Mouse (Mus musculus): ENCODE data around the gene Sec24d. TPM values are rescaled to one million over a fixed set of nuclear protein-coding genes. Genes with fewer than 3 reads are reported as not detected.

The Sec24d gene
- polyA plus RNA-seq, 1 experiment from 2014 or later = 21.7 TPM

GRCm38 (mm10) chr3:123298283-123298682 is 31.0 kb downstream of the Sec24d start:
- Histone ChIP-seq H3K4me1 (replicated peaks) (no peaks in the 10 kb centered on the region), H3K36me3 (replicated peaks) (peaks cover 32% of the 10 kb centered on the region), H3K9me3 (replicated peaks) (no peaks in the 10 kb centered on the region), H3K9ac (no peak overlapping the region), H3K4me2 (no peak overlapping the region), H3K4me3 (replicated peaks) (no peak overlapping the region), H3K27ac (replicated peaks) (no peak overlapping the region), H3K27me3 (no peaks in the 10 kb centered on the region)
- no peak for ATAC-seq (ENCODE audit: insufficient read depth)
- WGBS (ENCODE audit: insufficient replicate concordance) = 78% methylated on average over 9 of the region's 9 CpGs

GRCm38 (mm10) chr3:123301521-123301920 is 34.3 kb downstream of the Sec24d start:
- Histone ChIP-seq H3K36me3 (replicated peaks) (peaks cover 14% of the 10 kb centered on the region), H3K4me3 (replicated peaks) (no peak overlapping the region), H3K4me1 (replicated peaks) (no peaks in the 10 kb centered on the region), H3K27ac (replicated peaks) (no peak overlapping the region), H3K4me2 (no peak overlapping the region), H3K27me3 (no peaks in the 10 kb centered on the region), H3K9me3 (replicated peaks) (no peaks in the 10 kb centered on the region), H3K9ac (no peak overlapping the region)
- no peak for ATAC-seq (ENCODE audit: insufficient read depth)
- 69% methylated on average over 2 of the region's 2 CpGs for WGBS (ENCODE audit: insufficient replicate concordance)

- H3K27ac ChIP-seq (replicated peaks) = no peak overlapping the region
- H3K9ac ChIP-seq = no peak overlapping the region
- no peaks in the 10 kb centered on the region for H3K9me3 ChIP-seq (replicated peaks)
- no peaks in the 10 kb centered on the region for H3K4me1 ChIP-seq (replicated peaks)
- no peak overlapping the region for H3K4me2 ChIP-seq
- WGBS (ENCODE audit: insufficient replicate concordance) = 80% methylated on average over 15 of the region's 15 CpGs
- H3K4me3 ChIP-seq (replicated peaks) = no peak overlapping the region
- H3K27me3 ChIP-seq = no peaks in the 10 kb centered on the region
- peaks cover 12% of the 10 kb centered on the region for H3K36me3 ChIP-seq (replicated peaks)
- ATAC-seq (ENCODE audit: insufficient read depth) = no peak
These were observed 38.4 kb downstream of the Sec24d start for GRCm38 (mm10) chr3:123305611-123306010.

GRCm38 (mm10) chr3:123307446-123307845 is 40.2 kb downstream of the Sec24d start:
- Histone ChIP-seq H3K4me3 (replicated peaks) (no peak overlapping the region), H3K36me3 (replicated peaks) (0 out of 2 replicates have a peak, but pooled peaks cover 6% of the 10 kb centered on the region), H3K4me2 (no peak overlapping the region), H3K9ac (no peak overlapping the region), H3K27me3 (no peaks in the 10 kb centered on the region), H3K9me3 (replicated peaks) (no peaks in the 10 kb centered on the region), H3K27ac (replicated peaks) (no peak overlapping the region), H3K4me1 (replicated peaks) (no peaks in the 10 kb centered on the region)
- ATAC-seq (ENCODE audit: insufficient read depth) = no peak
- 72% methylated on average over 6 of the region's 6 CpGs for WGBS (ENCODE audit: insufficient replicate concordance)

GRCm38 (mm10) chr3:123309141-123309540 is 41.9 kb downstream of the Sec24d start:
- 53% methylated on average over 6 of the region's 6 CpGs for WGBS (ENCODE audit: insufficient replicate concordance)
- Histone ChIP-seq H3K27ac (replicated peaks) (no peak overlapping the region), H3K4me3 (replicated peaks) (no peak overlapping the region), H3K9ac (no peak overlapping the region), H3K36me3 (replicated peaks) (0 out of 2 replicates have a peak, but pooled peaks cover 3% of the 10 kb centered on the region), H3K9me3 (replicated peaks) (no peaks in the 10 kb centered on the region), H3K4me2 (no peak overlapping the region), H3K4me1 (replicated peaks) (no peaks in the 10 kb centered on the region), H3K27me3 (no peaks in the 10 kb centered on the region)
- ATAC-seq (ENCODE audit: insufficient read depth) = no peak

GRCm38 (mm10) chr3:123312477-123313062 is 45.3 kb downstream of the Sec24d start:
- no peak overlapping the region for H3K9ac ChIP-seq
- H3K4me2 ChIP-seq = no peak overlapping the region
- no peak for ATAC-seq (ENCODE audit: insufficient read depth)
- H3K27me3 ChIP-seq = no peaks in the 10 kb centered on the region
- H3K4me1 ChIP-seq (replicated peaks) = no peaks in the 10 kb centered on the region
- no peaks in the 10 kb centered on the region for H3K9me3 ChIP-seq (replicated peaks)
- H3K36me3 ChIP-seq (replicated peaks) = 0 out of 2 replicates have a peak, but pooled peaks cover 3% of the 10 kb centered on the region
- 69% methylated on average over 9 of the region's 9 CpGs for WGBS (ENCODE audit: insufficient replicate concordance)
- no peak overlapping the region for H3K4me3 ChIP-seq (replicated peaks)
- H3K27ac ChIP-seq (replicated peaks) = no peak overlapping the region

GRCm38 (mm10) chr3:123313477-123313876 is 46.2 kb downstream of the Sec24d start:
- no peak overlapping the region for H3K4me3 ChIP-seq (replicated peaks)
- H3K9me3 ChIP-seq (replicated peaks) = no peaks in the 10 kb centered on the region
- H3K4me2 ChIP-seq = no peak overlapping the region
- no peaks in the 10 kb centered on the region for H3K4me1 ChIP-seq (replicated peaks)
- WGBS (ENCODE audit: insufficient replicate concordance) = 45% methylated on average over 5 of the region's 5 CpGs
- no peak overlapping the region for H3K27ac ChIP-seq (replicated peaks)
- no peak for ATAC-seq (ENCODE audit: insufficient read depth)
- no peak overlapping the region for H3K9ac ChIP-seq
- H3K27me3 ChIP-seq = no peaks in the 10 kb centered on the region
- H3K36me3 ChIP-seq (replicated peaks) = no peaks in the 10 kb centered on the region

- Histone ChIP-seq H3K27ac (replicated peaks) (no peak overlapping the region), H3K9ac (no peak overlapping the region), H3K4me2 (no peak overlapping the region), H3K9me3 (replicated peaks) (no peaks in the 10 kb centered on the region), H3K36me3 (replicated peaks) (no peaks in the 10 kb centered on the region), H3K4me3 (replicated peaks) (no peak overlapping the region), H3K27me3 (no peaks in the 10 kb centered on the region), H3K4me1 (replicated peaks) (no peaks in the 10 kb centered on the region)
- WGBS (ENCODE audit: insufficient replicate concordance) = 46% methylated on average over 12 of the region's 12 CpGs
- ATAC-seq (ENCODE audit: insufficient read depth) = no peak
These were observed 46.8 kb downstream of the Sec24d start for GRCm38 (mm10) chr3:123313920-123314614.

GRCm38 (mm10) chr3:123316066-123316465 is 48.8 kb downstream of the Sec24d start:
- Histone ChIP-seq H3K27me3 (no peaks in the 10 kb centered on the region), H3K9me3 (replicated peaks) (no peaks in the 10 kb centered on the region), H3K9ac (no peak overlapping the region), H3K4me3 (replicated peaks) (no peak overlapping the region), H3K27ac (replicated peaks) (no peak overlapping the region), H3K4me1 (replicated peaks) (no peaks in the 10 kb centered on the region), H3K4me2 (no peak overlapping the region), H3K36me3 (replicated peaks) (no peaks in the 10 kb centered on the region)
- no peak for ATAC-seq (ENCODE audit: insufficient read depth)
- 38% methylated on average over 6 of the region's 6 CpGs for WGBS (ENCODE audit: insufficient replicate concordance)

- Histone ChIP-seq H3K9ac (no peak overlapping the region), H3K27me3 (no peaks in the 10 kb centered on the region), H3K4me2 (no peak overlapping the region), H3K4me3 (replicated peaks) (no peak overlapping the region), H3K4me1 (replicated peaks) (no peaks in the 10 kb centered on the region), H3K9me3 (replicated peaks) (no peaks in the 10 kb centered on the region), H3K27ac (replicated peaks) (no peak overlapping the region), H3K36me3 (replicated peaks) (no peaks in the 10 kb centered on the region)
- 57% methylated on average over 9 of the region's 9 CpGs for WGBS (ENCODE audit: insufficient replicate concordance)
- no peak for ATAC-seq (ENCODE audit: insufficient read depth)
These were observed 49.8 kb downstream of the Sec24d start for GRCm38 (mm10) chr3:123317081-123317480.

GRCm38 (mm10) chr3:123320341-123320740 is 53.1 kb downstream of the Sec24d start:
- WGBS (ENCODE audit: insufficient replicate concordance) = 67% methylated on average over 9 of the region's 9 CpGs
- H3K4me3 ChIP-seq (replicated peaks) = no peak overlapping the region
- H3K9ac ChIP-seq = no peak overlapping the region
- no peak overlapping the region for H3K4me2 ChIP-seq
- H3K27ac ChIP-seq (replicated peaks) = no peak overlapping the region
- no peaks in the 10 kb centered on the region for H3K36me3 ChIP-seq (replicated peaks)
- H3K27me3 ChIP-seq = no peaks in the 10 kb centered on the region
- ATAC-seq (ENCODE audit: insufficient read depth) = no peak
- no peaks in the 10 kb centered on the region for H3K9me3 ChIP-seq (replicated peaks)
- no peaks in the 10 kb centered on the region; the same call in 1 of the 2 replicates for H3K4me1 ChIP-seq (replicated peaks)

Measured in liver, embryonic 15.5 days (tissue).